Mouse (Mus musculus) gastrocnemius, adult 18-20 months (tissue): ENCODE measurements at regions not wholly inside any gene's neighbourhood (a gene's known extent, or its start where the extent isn't known, plus 50 kb on each side); places are given as distances from the start of the nearest gene placed in this dataset.
A peak's percentile ranks its signal among the peaks of the same experiment; 100 is the strongest.

Experiments used
- DNase-seq: peaks from one replicate; pipeline ENCODE4 v3.0.0; 2021; ENCODE audit warnings: low spot score

DNA sequence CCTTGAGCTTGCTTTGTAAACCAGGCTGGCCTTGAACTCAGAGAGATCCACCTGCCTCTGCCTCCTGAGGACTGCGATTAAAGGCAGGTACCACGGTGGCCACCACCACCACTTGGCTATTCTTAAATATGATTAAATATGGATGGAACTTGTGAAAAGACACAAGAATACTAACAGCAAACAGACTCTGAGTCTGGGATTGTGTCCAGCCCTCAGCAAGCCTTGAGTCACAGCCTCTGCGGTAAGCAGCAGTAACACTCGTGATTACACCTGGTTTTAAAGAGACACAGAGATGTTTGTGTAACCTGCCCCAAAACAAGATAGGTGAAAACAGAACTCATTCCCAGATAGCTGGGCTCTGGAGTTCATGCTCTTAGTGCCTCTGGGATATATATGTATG lies 263.4 kb downstream of the Mreg start:
- no peak for DNase-seq

DNA sequence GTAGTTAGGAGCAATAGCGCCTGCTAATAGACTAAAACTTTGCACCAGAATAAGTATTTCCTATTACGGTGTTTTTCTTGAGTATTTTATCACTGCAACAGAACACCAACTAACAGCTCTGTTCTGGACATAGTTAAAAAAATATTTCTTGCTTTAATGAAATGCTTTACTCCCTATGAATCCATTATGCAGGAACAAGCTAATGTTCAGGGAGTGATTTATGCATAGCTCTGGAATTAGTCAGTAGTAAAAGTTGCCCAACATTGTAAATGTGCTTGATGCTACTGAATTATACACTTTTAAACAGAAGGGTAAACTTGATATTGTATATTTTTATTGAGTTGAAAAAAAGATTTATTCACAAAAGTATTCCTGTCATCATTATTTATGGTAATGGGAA lies 264.6 kb downstream of the Mreg start:
- no peak for DNase-seq

DNA sequence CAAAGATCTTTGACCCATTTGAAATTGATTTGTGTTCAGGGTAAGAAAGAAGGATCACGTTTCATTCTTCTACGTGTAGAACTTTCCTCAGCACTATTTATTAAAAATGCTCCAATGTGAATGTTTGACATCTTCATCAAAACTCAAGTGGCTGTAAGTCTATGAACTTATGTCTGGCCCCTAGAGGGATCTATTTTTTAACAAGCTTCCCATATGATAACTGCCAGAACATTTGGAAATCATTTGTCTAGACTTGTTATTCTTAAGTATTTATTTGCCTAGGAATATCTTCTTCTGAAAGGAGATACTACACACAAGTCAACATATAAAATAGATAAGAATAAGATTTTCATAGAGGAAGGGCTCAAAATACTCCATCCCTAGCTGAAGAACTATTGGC lies 265.2 kb downstream of the Mreg start:
- no peak for DNase-seq

DNA sequence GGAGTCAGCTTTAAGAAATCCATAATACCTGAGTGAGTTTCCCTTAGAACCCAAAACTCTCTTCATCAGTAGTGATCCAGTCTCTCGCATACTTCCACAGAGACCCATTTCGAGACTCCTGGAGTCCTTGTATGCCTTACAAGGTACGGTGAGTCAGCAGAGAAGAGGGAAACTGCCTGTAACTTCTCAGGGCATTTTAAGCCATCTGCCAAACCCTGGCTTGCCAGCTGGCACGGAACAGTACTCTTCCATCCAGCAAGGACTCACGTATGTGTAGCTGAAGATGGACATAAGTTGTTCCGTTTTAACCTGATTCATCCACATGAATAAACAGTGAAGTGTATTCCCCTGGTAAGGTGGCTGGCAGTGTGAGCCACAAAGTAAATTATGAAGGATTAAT lies 267.0 kb downstream of the Mreg start:
- DNase-seq = no peak

GRCm38 (mm10) chr1:71944531-71944930 lies 267.6 kb downstream of the Mreg start:
- no peak for DNase-seq

DNA sequence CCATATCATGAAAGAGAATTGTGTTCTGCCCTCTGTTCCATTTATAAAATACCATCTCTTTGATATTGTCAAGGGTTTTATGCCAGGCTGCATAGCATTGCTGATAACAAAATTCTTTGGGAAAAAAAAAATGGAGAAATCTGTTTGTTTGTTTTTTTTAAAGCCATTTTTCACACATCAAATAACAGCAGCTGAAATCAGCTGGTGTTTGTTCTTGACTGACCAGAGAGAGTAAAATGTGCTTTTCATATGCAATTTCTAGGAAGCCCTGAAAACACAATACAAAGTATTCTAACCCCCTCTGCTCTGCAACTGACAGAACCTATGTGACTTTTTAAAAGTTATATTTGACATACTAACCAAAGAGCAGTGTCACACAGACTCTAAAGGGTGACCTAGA lies 270.0 kb downstream of the Mreg start:
- DNase-seq = no peak

DNA sequence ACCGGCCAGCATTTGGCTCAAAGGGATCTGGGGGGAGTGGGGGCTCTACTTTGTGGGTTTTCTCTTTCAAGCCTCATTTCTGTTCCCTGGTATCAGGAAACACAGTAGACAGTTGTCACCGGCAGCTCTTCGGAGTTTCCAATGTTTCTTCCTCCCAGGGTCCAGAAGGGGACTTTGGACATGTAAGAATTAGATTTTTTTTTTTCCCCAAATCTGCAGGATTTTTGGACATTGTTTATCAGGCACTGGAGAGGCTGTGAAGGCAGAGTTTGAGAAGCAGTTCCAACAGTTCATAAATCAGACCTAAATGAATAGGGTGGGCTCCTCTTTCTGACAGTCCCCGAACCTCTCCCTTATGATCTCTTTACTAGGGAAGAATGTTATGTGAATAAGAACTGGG lies 270.4 kb downstream of the Mreg start:
- DNase-seq = no peak

- DNase-seq = no peak
Measured at GRCm38 (mm10) chr1:71940900-71941299, 271.2 kb downstream of the Mreg start.

- DNase-seq = no peak
Measured at GRCm38 (mm10) chr1:71938323-71939007, 273.6 kb downstream of the Mreg start.

DNA sequence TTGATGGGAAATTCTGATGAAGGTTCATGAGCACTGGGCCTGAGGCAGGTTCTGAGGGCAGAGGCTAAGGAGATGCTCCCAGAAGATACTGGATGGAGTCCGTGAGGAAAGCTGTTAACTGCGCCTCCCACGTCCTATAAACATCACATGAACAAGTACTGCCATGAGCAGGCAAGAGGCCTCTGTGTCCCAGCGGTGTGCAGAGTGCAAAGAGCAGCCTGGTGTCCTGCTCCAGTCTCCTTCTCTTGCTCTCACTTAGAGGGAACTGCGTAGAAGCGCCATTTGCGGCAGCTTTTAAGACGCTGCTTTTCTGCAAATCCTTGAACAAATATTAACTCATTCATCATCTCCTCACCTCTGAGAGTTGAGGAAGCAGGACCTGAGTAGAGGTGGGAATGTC lies 274.2 kb downstream of the Mreg start:
- DNase-seq = no peak

GRCm38 (mm10) chr1:71937168-71937567 lies 274.9 kb downstream of the Mreg start:
- DNase-seq = no peak

DNA sequence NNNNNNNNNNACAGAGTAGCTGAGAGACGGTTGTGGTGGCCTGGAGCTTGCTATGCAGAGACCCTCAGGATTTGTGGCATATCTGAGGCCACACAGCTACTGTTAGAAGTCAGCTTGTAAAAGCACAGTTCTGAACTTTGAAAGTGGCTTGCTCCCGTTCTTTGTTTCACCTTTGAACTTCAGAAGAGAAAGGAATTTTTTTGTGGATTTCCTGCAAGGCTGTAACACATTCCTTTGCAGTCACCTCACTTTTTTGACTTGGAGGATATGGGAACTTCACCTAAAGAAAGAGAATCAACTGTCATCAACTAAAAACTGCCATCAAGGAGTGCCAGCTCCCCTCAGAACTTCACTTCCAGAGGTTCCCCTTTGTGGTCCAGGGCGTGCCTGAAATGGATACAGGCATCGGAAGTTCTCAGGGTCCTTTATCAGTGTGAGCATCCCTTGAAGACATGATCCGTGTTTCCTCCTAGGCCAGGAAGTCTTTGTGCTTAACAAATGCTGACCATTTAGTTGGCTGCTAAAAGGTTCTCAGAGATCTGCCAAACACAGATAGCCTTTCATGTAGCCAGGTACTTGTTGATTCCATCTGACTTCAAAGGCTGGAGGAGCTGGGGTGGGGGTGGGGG lies 275.5 kb downstream of the Mreg start:
- DNase-seq = no peak

DNA sequence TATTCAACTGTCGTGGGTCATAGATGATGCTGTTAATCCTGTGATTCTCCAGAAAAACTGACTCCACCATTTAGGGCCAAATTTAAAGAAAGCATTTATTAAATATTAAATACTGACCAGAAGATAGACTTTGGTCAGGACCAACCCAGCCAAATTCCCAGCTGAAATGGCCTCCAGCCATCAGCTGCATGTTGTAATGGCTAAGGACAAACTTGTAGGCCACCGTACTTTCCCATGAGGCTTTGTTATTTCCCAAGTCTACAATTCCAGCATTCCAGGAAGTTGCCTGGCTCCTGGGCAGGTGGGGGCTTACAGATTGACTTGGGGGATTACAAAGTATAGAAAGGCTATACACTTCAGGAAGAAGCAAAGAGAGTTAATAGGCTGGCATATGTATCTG lies 272.5 kb upstream of the Fn1 start:
- DNase-seq = no peak

- no peak for DNase-seq
Measured at GRCm38 (mm10) chr1:71924884-71925283, 271.9 kb upstream of the Fn1 start.

DNA sequence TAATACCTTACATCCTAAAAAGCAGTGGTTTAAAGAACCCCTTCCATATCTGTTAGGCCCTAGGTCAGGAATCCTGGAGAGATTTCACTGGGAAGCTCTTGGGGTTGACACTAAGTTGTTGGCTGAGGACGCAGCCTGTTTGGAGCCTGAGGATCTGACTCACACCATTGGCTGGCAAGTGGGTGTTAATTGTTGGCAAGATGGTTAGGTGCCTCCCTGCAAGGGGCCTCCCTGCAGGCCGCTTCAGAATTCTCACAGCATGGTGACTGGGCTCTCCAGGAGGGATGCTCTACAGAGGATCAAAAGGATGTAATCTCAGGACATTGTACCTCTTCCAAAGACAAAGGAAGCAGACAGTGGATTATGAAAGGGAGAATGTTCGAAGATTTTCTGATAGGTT lies 270.7 kb upstream of the Fn1 start:
- no peak for DNase-seq

- DNase-seq = no peak
Measured at GRCm38 (mm10) chr1:71921456-71921855, 268.5 kb upstream of the Fn1 start.

DNA sequence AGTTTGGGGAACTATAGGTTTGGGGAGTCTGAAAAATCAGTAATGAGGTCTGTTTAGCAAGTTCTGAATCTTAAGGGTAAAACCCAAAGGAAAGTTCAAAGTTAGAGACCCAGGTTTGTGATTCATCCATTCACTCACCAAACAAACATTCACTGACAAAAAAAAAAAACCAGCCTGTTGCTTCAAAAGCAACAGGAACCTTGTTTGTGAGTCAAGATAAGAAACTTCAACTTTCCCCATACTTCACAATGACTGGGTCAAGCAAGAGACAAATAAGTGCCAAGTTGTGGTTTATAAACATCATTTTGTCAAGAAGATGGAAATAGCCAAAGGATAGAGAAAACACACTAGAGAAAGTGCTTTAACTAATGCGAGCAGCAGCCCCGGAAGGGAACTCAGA lies 266.9 kb upstream of the Fn1 start:
- no peak for DNase-seq

GRCm38 (mm10) chr1:71917021-71917420 lies 264.0 kb upstream of the Fn1 start:
- no peak for DNase-seq

GRCm38 (mm10) chr1:71914439-71914838 lies 261.4 kb upstream of the Fn1 start:
- no peak for DNase-seq

GRCm38 (mm10) chr1:71913221-71913620 lies 260.2 kb upstream of the Fn1 start:
- no peak for DNase-seq

GRCm38 (mm10) chr1:71912441-71912840 lies 259.4 kb upstream of the Fn1 start:
- DNase-seq = peak; percentile 40

GRCm38 (mm10) chr1:71910125-71910524 lies 257.1 kb upstream of the Fn1 start:
- no peak for DNase-seq

DNA sequence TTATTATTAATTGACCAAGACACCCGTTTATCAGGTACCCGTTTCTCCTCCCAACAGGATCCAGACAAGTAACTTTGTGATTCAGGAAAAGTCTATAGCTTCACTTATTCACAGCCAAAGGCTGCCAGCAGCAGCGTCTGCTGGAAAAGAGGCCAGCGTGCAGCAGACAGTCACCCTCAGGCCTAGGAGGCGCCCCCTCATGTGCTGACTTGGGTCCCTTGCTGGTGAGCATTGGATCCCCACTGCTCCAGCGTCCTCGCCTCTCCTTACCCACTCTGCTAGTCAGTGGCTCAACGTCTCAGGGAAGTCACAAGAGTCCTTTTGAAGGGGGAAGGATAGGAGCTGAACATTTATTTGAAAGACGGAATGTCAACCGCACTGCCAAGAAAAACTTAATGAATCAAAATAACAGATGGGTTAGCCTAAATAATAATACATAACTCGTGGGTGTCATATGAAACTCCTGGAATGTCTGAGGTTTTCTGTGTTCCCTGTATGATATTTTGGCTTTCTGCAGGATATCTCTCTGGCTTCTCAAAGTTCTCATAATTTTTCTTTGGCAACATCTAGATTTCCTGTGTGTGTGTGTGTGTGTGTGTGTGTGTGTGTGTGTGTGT lies 256.6 kb upstream of the Fn1 start:
- no peak for DNase-seq
